Mouse (Mus musculus): ENCODE data around the gene Paqr3.

Gene Paqr3

DNA sequence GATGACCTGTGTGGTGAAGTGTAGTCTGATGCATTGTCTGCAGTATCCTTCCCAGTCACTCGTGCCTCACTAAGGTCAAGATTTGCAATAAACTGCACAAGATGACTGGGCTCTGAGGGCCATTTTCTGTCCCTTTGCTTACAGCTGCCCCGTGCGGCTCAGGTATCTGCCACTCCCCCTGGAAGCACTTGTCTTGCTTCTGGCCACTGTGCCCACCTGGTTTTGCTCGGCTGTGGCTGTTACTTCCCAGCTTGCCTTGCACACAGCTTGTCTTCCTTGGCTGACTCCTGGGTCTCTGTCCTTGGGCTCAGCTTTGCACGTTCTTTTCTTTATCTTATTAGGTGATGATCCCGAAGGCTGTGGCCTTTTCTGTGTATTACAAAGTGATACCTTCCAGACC, 27.7 kb downstream of the Paqr3 start:
- DNase-seq = no peak

DNA sequence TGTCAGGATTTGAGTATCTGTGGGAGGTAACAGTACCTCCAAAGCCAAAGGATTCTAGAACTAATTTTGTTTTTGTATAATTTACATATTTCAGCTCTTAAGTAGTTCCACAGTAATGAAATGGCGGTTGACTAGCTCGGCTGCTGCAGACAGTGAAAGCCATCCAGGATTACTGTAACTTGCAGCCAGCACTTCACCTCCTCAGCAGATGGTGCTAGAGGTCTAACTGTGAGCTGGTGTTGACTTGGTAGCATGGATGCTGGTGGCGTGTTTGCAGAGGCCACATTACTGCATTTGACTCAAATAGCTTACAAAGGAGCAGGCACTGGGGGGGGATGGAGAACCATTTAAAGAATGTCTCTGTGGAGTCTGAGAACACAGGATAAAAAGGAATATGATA, 29.9 kb downstream of the Paqr3 start:
- DNase-seq = peak; percentile 59

DNA sequence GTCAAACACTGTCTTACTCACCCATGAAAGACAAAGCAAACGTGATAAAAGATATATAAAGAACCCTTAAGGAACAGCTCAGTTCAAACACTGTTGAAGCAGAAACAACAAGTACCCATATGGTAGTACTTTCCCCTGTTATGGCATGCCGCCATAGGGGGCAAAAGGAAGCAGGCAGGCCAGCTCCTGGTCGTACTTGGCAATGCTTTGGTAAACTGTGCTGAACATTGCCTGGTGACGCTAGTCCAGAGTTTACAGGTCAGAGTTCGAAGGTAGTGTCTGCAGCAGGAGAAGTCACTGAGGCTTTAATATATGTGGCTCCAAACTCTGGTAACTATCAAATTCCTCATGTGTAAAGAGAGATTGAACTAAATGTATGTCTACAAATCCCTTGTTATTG, 32.8 kb downstream of the Paqr3 start:
- DNase-seq = no peak

DNA sequence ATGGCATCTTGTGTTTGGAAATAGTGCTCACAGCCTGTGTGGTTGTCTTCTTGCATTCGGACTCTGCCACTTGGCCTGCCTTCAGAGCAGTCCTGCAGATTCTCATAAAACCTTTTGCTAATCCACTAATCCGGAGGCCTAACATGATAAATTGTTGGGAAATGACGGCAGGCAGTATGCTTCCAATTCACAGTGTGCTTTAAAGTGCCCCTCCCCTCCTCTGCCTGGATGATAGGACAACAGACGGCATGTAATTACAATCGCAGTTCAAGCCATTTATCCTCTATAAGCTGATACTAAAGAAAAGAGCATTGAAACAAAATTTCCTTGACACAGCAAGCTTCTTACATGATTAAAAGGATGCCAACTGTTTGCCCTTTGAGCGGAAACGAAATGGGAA, 33.7 kb downstream of the Paqr3 start:
- peak; percentile 85 for DNase-seq

DNA sequence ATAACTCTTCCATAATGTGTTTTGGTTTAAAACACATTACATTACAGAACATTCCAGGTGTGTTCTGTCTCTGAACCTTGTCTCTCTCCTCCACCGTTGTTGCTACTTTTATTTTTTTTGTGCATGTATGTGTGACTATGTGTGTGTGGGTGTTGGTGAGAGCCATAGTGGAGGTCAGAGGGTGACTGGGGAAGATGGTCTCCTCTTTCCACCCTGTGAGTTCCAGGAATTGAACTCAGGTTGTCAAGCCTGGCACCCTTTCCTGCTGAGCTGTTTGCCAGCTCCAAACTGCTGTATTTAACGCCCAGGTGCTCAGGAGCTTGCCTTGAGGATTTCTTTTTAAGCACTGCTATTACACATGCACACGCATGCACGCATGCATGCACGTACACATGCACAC, 35.2 kb downstream of the Paqr3 start:
- no peak for DNase-seq

DNA sequence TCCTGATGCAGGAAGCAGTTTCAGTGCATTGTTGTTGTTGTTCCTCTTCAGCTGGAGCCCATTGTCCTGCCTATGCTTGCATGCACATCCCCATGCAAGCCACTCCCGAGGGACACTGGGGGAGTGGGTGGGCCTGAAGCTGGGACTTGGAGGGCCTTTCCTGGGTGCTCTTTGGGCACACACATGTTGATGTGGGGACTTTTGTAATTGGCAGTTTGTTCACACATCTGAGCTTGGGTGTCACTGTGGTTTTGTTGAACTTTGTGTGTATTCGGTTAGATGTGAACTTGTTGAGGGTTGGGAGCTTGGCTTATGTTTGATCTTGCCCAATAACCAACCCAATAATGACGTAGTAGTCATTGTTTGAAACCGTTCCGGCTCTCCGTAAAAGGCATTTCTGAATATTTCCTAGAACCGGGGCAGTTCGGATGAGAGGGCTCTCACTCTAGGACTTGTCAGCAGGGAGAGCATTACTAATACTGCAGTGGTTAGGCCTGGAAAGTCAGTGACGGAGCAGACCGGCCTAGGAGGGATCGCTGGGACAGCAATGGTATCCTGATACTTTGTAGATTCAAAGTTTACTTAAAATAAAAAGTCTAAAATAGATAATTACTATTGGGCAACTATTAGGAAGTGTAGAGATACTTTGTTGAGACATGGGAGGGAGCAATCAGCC, 35.8 kb downstream of the Paqr3 start:
- DNase-seq = no peak

DNA sequence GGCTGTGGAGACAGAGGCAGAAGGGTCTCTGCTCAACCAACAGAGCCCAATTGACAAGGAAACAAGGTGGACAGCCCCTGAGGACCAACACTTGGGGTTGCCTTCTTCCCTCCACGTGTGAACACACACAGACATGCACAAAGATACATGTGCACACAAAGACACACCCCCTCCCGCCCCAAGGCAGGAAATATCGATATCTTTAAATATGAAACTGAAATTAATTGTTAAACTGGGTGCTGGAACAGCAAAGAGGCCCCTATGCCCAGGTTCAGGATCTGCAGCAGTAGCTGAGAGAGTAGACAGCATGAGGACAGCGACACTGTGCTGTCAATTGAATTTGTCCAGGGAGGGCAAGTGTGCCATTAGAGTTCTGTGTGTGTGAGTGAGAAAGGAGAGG, 45.6 kb downstream of the Paqr3 start:
- no peak for DNase-seq

DNA sequence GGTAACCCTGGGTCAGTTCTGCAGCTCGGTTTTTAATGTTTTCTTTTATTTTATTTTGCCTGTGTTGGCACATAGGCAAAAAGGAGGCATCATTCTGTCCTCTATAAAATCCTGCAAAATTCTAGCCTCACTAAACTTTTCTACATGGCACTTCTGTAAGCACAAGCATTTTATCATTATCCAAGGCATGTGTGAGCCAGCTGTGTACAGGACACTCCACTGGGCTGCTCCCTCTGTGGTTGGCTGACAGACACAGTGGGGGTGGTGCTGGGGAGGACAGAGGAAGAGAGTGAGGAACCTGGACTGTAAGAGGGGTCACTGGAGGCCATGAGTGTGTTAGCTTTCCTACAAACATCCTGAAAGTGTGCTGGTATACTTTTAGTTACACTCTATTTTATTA, 49.4 kb downstream of the Paqr3 start:
- no peak for DNase-seq

DNA sequence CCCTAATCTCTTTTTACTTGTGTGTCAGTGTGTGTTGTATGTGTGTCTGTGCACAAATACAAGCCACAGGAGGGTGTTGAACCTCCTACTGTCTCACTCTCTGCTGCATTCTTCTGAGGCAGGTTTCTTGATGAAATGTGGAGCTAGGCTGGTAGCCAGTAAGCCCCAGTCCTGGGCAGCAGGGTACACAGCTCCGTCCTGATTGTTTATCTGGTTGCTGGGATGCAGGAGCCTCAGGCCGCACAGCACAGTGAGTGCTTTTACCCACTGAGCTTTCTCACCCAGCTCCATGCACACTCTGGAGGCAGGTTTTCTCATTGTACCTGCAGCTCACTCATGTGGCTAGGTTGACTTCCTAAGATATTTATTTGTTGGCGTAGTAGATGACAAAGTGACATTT, 50.5 kb downstream of the Paqr3 start:
- no peak for DNase-seq

DNA sequence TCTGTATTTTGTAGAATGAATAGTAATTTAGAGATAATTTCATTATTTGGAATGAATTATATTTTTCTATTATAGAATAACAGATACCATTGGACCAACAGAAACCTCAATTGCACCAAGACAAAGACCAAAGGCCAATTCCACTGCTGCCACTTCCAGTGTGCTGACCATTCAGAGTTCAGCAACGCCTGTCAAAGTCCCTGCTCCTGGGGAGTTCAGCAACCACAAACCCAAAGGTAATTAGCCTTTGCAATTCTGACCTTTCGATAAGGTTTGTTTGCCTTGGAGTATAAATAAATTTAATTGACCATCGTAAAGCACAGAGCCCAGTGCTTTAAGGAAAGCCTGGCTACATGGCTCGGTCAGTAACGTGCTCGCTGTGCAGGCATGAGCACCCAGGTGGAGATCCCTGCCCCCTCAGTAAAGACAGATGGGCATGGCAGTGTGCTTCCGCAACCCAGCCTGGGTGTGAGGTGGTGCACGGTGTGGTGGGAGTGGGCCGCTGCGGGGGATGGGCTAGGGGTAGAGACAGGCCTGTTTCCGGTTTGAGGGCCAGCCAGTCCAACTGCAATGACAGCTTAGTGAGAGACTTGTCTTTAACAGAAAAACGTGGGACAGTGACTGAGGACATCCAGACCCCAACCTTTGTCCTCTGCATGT, 54.5 kb downstream of the Paqr3 start:
- DNase-seq = no peak

DNA sequence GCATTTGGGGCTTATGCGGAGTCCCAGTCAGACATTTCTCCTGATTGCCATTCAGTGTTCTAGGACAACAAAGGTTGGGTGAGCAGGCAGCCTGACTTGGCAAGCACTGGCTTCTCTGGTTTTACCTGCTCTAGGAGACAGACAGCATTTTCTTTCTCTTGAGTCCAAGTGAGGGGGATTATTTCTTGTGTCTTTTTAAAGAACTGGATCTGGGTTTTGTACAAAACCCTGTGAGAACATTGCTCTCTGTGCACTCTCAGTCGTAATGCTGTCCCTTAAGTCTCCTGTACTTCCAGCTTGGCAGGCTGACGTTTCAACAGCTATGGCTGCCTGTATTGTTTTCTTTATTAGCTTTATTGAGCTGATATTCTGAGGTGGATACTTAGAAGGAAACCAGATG, 55.0 kb downstream of the Paqr3 start:
- DNase-seq = no peak

DNA sequence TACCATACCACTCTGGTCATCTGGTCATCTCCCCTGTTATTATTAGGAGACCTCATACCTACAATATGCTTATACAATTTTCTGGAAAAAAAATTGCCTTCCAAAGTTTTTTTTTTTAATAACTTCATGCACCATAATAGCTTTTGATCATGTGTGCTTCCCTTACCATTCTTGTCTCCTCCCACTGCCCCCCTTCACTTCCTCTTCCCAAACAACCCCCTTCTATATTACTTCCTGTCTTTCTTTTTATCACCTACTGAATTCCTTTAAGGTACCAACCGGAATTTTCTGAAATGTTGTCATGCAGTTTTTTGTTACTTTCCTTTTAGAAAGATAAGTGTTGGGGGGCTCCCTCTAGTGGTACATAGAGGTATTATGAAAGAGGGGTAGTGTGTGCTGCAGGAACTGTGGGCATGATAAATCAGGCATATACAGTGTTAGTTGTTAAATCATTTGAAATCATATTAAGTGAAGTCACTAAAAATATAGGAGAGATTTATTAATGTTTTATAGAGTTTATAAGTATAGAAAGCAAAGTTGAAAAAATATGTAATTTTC, 55.8 kb downstream of the Paqr3 start:
- DNase-seq = peak; percentile 72

DNA sequence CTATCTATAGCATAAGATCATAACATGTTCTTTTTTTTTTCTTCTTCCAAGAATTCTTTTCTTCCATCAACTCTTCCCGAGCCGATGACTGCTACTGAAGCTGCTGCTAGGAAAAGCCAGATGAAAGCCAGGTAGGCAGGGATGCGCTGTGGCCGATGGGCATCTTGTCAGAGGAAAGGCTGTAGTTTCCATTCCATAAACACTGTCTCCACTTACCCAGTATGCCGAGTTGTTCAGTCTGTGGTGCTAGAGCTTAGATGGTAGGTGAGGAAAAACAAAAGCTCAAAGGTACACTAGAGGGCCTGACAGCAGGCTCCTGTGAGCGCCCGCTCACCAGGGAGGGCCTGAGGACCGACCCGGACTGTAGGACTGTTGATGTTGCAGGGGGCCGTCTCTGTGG, 56.6 kb downstream of the Paqr3 start:
- no peak for DNase-seq

DNA sequence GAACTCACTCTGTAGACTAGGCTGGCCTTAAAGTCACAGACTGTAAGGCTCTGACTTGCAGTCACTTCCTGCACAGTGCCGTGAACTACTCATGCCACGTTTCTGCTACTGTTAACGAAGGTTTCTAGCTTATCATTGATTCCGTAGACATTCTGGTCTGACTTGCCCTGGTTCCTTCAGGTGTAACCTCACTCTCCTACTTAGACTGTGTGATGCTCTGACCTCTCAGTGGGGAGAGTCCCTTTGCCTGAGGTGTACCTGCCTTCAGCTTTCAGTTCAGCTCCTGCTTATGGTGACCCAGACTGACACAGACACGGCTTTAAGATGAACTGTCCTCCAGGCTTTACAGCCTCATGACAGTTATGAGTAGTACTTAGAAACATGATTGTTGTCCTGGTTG, 57.2 kb downstream of the Paqr3 start:
- no peak for DNase-seq

DNA sequence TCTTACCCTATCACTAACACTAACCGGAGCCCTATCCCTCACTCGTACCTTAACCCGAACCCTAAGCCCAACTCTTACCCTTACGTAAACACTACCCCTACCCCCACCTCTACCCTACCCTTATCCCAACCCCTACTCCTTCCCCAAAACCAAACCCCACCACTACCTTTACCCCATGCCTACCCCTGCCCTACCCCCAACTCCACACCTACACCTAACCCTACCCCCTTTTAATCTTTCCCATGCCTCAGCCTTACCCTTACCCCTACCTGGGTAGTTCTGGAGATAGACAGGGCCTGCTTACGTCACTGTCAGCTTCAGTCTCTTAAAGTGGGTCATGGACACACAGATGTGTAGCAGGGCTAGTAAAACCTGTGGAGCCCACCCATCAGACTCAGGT, 62.5 kb downstream of the Paqr3 start:
- no peak for DNase-seq

DNA sequence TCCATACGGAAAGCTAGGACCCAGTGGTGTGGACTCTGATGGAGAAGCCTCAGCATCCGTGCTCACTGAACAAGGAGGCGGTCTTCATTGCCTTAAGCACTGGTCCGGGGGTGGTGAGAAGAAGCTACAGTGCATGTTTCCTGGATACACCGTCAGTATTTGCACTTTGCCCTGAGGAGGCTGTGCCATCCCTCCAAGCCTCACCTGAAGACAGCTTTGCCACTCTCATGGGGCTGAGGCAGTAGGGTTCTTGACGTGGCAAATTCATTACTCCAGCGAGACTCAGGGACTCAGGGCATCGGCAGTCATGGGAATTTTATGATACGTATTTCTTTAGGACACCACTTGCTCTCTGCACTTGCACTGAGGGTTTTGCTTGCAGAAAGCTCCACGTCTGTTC, 64.7 kb downstream of the Paqr3 start:
- no peak for DNase-seq

DNA sequence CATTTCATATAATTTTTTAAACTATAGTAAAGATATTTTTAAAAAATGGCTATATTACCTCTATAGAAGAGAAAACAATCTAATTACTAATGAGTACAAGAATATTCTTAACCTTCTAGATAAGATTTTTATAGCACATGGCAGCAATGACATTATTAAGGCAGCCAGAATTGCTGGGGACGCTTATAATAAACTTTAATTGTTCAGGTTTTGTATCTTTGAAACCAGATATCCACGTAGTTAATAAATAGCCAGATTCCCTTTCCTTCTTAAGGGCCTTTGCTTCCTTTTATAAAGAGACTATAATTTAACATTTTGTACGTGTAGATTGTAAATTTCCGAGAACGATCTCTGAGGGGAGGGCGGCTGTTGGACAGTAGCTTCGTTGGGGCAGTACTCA, 66.1 kb downstream of the Paqr3 start:
- DNase-seq = no peak

Data from retina, postnatal 1 day (tissue).